Mouse (Mus musculus): ENCODE results near the gene Gm4881. TPM values are rescaled to one million over a fixed set of nuclear protein-coding genes. Genes with fewer than 3 reads are reported as not detected.
A peak's percentile ranks its signal among the peaks of the same experiment; 100 is the strongest.

Gm4881 gene
- total and polyA plus RNA-seq, 2 experiments from 2014 or later, result not detected

GRCm38 (mm10) chr7:24904936-24905335 is 39.4 kb downstream of the Gm4881 start:
- TF ChIP-seq CTCF (IDR thresholded peaks at IDR 0.05; ENCODE audit: low read depth) (peak; percentile 83), EP300 (IDR thresholded peaks at IDR 0.05; ENCODE audit: low read depth) (no peak)
- Histone ChIP-seq H3K27me3 (ENCODE audit: control insufficient read depth, insufficient read depth, low read length) (no peaks in the 10 kb centered on the region), H3K4me3 (ENCODE audit: low read depth, low read length) (peak overlapping the region; percentile 59), H3K36me3 (replicated peaks; ENCODE audit: control insufficient read depth, insufficient read depth, low read length) (peaks cover 23% of the 10 kb centered on the region), H3K9me3 (replicated peaks; ENCODE audit: control insufficient read depth, low read length) (no peaks in the 10 kb centered on the region), H3K9ac (replicated peaks; ENCODE audit: low read depth, low read length) (peak overlapping the region; percentile 66), H3K27ac (ENCODE audit: low read depth) (peak overlapping the region; percentile 64; the same call in 1 of the 2 replicates), H3K4me2 (ENCODE audit: low read depth, low read length) (peak overlapping the region; percentile 84), H3K4me1 (ENCODE audit: control insufficient read depth, insufficient read depth) (peaks cover 11% of the 10 kb centered on the region; the same call in 1 of the 2 replicates)
- DNase-seq (ENCODE audit: low spot score) (peak; percentile 81), ATAC-seq (ENCODE audit: insufficient read depth, low read depth) (peak; percentile 13; the same call in 1 of the 2 replicates)
- WGBS, result 12% methylated on average over 3 of the region's 3 CpGs

- DNase-seq (ENCODE audit: low spot score), result peak; percentile 99
- peak overlapping the region; percentile 84 for H3K27ac ChIP-seq (ENCODE audit: low read depth)
- peaks cover 14% of the 10 kb centered on the region for H3K36me3 ChIP-seq (replicated peaks; ENCODE audit: control insufficient read depth, insufficient read depth, low read length)
- WGBS, result under 1% methylated on average over 29 of the region's 30 CpGs
- ATAC-seq (ENCODE audit: insufficient read depth, low read depth), result peak; percentile 96
- peak overlapping the region; percentile 59 for H3K4me3 ChIP-seq (ENCODE audit: low read depth, low read length)
- TF ChIP-seq CTCF (IDR thresholded peaks at IDR 0.05; ENCODE audit: low read depth) (peak; percentile 85), EP300 (IDR thresholded peaks at IDR 0.05; ENCODE audit: low read depth) (0 out of 2 replicates have a peak, but pooled peaks have one; percentile 27)
- H3K27me3 ChIP-seq (ENCODE audit: control insufficient read depth, insufficient read depth, low read length), result no peaks in the 10 kb centered on the region
- H3K4me2 ChIP-seq (ENCODE audit: low read depth, low read length), result peak overlapping the region; percentile 84
- peaks cover 11% of the 10 kb centered on the region; the same call in 1 of the 2 replicates for H3K4me1 ChIP-seq (ENCODE audit: control insufficient read depth, insufficient read depth)
- peak overlapping the region; percentile 66 for H3K9ac ChIP-seq (replicated peaks; ENCODE audit: low read depth, low read length)
- no peaks in the 10 kb centered on the region for H3K9me3 ChIP-seq (replicated peaks; ENCODE audit: control insufficient read depth, low read length)
Observed at GRCm38 (mm10) chr7:24904070-24904483, 40.2 kb downstream of the Gm4881 start.

- Histone ChIP-seq H3K36me3 (replicated peaks; ENCODE audit: control insufficient read depth, insufficient read depth, low read length) (peaks cover 8% of the 10 kb centered on the region), H3K27me3 (ENCODE audit: control insufficient read depth, insufficient read depth, low read length) (no peaks in the 10 kb centered on the region), H3K9me3 (replicated peaks; ENCODE audit: control insufficient read depth, low read length) (no peaks in the 10 kb centered on the region), H3K4me2 (ENCODE audit: low read depth, low read length) (peak overlapping the region; percentile 84), H3K4me3 (ENCODE audit: low read depth, low read length) (peak overlapping the region; percentile 59), H3K27ac (ENCODE audit: low read depth) (peak overlapping the region; percentile 84), H3K4me1 (ENCODE audit: control insufficient read depth, insufficient read depth) (peaks cover 11% of the 10 kb centered on the region; the same call in 1 of the 2 replicates), H3K9ac (replicated peaks; ENCODE audit: low read depth, low read length) (peak overlapping the region; percentile 60)
- TF ChIP-seq EP300 (IDR thresholded peaks at IDR 0.05; ENCODE audit: low read depth) (no peak), CTCF (IDR thresholded peaks at IDR 0.05; ENCODE audit: low read depth) (no peak)
- DNase-seq (ENCODE audit: low spot score) (no peak), ATAC-seq (ENCODE audit: insufficient read depth, low read depth) (no peak)
- 18% methylated on average over 10 of the region's 10 CpGs for WGBS
Observed at GRCm38 (mm10) chr7:24903444-24903825, 40.9 kb downstream of the Gm4881 start.

GRCm38 (mm10) chr7:24902630-24903443 is 41.5 kb downstream of the Gm4881 start, which contains the start of gene Arhgef1:
Gene Arhgef1 (plus strand): TSS chr7:24902912.
- TF ChIP-seq EP300 (IDR thresholded peaks at IDR 0.05; ENCODE audit: low read depth) (no peak), CTCF (IDR thresholded peaks at IDR 0.05; ENCODE audit: low read depth) (no peak)
- DNase-seq (ENCODE audit: low spot score) (peak; percentile 60), ATAC-seq (ENCODE audit: insufficient read depth, low read depth) (peak; percentile 33)
- Histone ChIP-seq H3K4me2 (ENCODE audit: low read depth, low read length) (peak within 1 kb of the TSS; percentile 84), H3K27me3 (ENCODE audit: control insufficient read depth, insufficient read depth, low read length) (no peaks in the 10 kb centered on the region), H3K27ac (ENCODE audit: low read depth) (peak within 1 kb of the TSS; percentile 84), H3K36me3 (replicated peaks; ENCODE audit: control insufficient read depth, insufficient read depth, low read length) (peaks cover 2% of the 10 kb centered on the region; the same call in 1 of the 2 replicates), H3K4me3 (ENCODE audit: low read depth, low read length) (peak within 1 kb of the TSS; percentile 59), H3K9me3 (replicated peaks; ENCODE audit: control insufficient read depth, low read length) (no peaks in the 10 kb centered on the region), H3K9ac (replicated peaks; ENCODE audit: low read depth, low read length) (peak within 1 kb of the TSS; percentile 60), H3K4me1 (ENCODE audit: control insufficient read depth, insufficient read depth) (peaks cover 11% of the 10 kb centered on the region; the same call in 1 of the 2 replicates)
- 11% methylated on average over 40 of the region's 68 CpGs for WGBS

- 43% methylated on average over 2 of the region's 2 CpGs for WGBS
- Histone ChIP-seq H3K27ac (ENCODE audit: low read depth) (peak overlapping the region; percentile 84), H3K36me3 (replicated peaks; ENCODE audit: control insufficient read depth, insufficient read depth, low read length) (no peaks in the 10 kb centered on the region), H3K4me3 (ENCODE audit: low read depth, low read length) (peak overlapping the region; percentile 59), H3K9ac (replicated peaks; ENCODE audit: low read depth, low read length) (peak overlapping the region; percentile 60), H3K9me3 (replicated peaks; ENCODE audit: control insufficient read depth, low read length) (no peaks in the 10 kb centered on the region), H3K4me1 (ENCODE audit: control insufficient read depth, insufficient read depth) (peaks cover 11% of the 10 kb centered on the region; the same call in 1 of the 2 replicates), H3K4me2 (ENCODE audit: low read depth, low read length) (peak overlapping the region; percentile 84), H3K27me3 (ENCODE audit: control insufficient read depth, insufficient read depth, low read length) (no peaks in the 10 kb centered on the region)
- no peak for DNase-seq (ENCODE audit: low spot score)
- TF ChIP-seq CTCF (IDR thresholded peaks at IDR 0.05; ENCODE audit: low read depth) (no peak), EP300 (IDR thresholded peaks at IDR 0.05; ENCODE audit: low read depth) (no peak)
- ATAC-seq (ENCODE audit: insufficient read depth, low read depth), result no peak
Observed at GRCm38 (mm10) chr7:24902264-24902629, 42.0 kb downstream of the Gm4881 start.
